Mouse (Mus musculus) kidney, postnatal 0 days (tissue): ENCODE data around the gene Sspo. TPM values are rescaled to one million over a fixed set of nuclear protein-coding genes. Genes with fewer than 3 reads are reported as not detected.

Experiments
- ATAC-seq: fragments of 200-750 bp; cut with Nextera tagmentation; replicated peaks from 2 replicates; pipeline ENCODE4 v1.8.0; 2017; ENCODE audit warnings: low read depth, moderate number of reproducible peaks, moderate TSS enrichment, moderate library complexity; ENCODE audit not compliant: low FRiP score
- DNase-seq: peaks from one replicate; pipeline ENCODE4 v3.0.0-alpha.2; 2016; ENCODE audit warnings: low spot score
- H3K27ac ChIP-seq: fragments of 300-500 bp; sonication (generic); 2 replicates; pipeline ENCODE4 v1.5.1; 2014; ENCODE audit warnings: mild to moderate bottlenecking
- H3K27me3 ChIP-seq: fragments of 300-500 bp; sonication (generic); 2 replicates; pipeline ENCODE4 v1.6.1; 2014; ENCODE audit warnings: low read length, mixed read lengths; ENCODE audit not compliant: insufficient read depth
- H3K36me3 ChIP-seq: fragments of 300-500 bp; sonication (generic); 2 replicates; pipeline ENCODE4 v1.6.1; 2014; ENCODE audit warnings: low read length, mixed read lengths; ENCODE audit not compliant: insufficient read depth
- H3K4me1 ChIP-seq: fragments of 300-500 bp; sonication (generic); replicated peaks from 2 replicates; pipeline ENCODE4 v1.6.1; 2014; ENCODE audit warnings: antibody characterized with exemption, low read length, mixed read lengths; ENCODE audit not compliant: insufficient read depth
- H3K4me2 ChIP-seq: fragments of 300-500 bp; sonication (generic); 2 replicates; pipeline ENCODE4 v1.6.1; 2014; ENCODE audit warnings: mild to moderate bottlenecking, low read length, moderate library complexity, mixed read lengths
- H3K4me3 ChIP-seq: fragments of 300-500 bp; sonication (generic); replicated peaks from 2 replicates; pipeline ENCODE4 v1.5.1; 2014; ENCODE audit warnings: low read depth, low read length
- H3K9ac ChIP-seq: fragments of 300-500 bp; sonication (generic); 2 replicates; pipeline ENCODE4 v1.6.1; 2014; ENCODE audit warnings: low read depth, low read length
- H3K9me3 ChIP-seq: fragments of 300-500 bp; sonication (generic); replicated peaks from 2 replicates; pipeline ENCODE4 v1.6.1; 2016; ENCODE audit warnings: low read length, inconsistent platforms, mixed read lengths
- CTCF ChIP-seq: IDR thresholded peaks from 2 replicates; pipeline ENCODE4 v1.5.1; 2016; ENCODE audit warnings: antibody characterized with exemption, low read depth, mild to moderate bottlenecking, moderate library complexity
- WGBS: fragments of 180-500 bp; shearing (Covaris S2); extraction: QIAGEN DNeasy Blood & Tissue Kit; methylation state at CpG from one replicate; pipeline ENCODE4 v1.1.7; 2014; 5-methylcytosine and 5-hydroxymethylcytosine counted together
- polyA plus RNA-seq: library from polyadenylated mRNA; unstranded; fragments of >200 nt; fragmentation: Nextera tagmentation; extraction: Ambion mirVana; gene quantifications from 2 replicates; pipeline ENCODE4 v1.2.1, GENCODE M21; 2015

Gene Sspo
- polyA plus RNA-seq: 0.46 and 0.64 TPM in 2 replicates

DNA sequence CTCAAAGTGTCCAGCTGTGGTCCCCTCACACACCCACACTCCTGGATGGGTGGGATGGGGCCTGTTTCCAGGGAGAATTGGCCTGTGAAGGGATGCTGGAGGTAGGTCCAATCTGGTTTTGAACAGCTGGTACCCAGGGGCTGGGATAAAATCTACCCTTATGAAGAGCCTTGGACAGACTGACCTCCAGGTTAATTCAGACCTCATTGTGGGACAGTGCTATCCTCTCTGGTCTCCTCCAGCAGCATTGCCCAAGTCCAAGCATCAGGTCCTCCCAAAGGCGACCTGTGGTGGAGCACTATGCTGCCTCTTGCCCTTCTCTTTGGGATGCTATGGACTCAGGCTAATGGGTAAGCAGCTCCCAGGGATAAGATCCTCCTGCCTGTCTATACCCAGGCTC, at the start of gene Sspo:
Gene Sspo (plus strand): TSS at position 301 of the 400 bp plus-strand sequence.
- no peak within 1 kb of the TSS for H3K27ac ChIP-seq
- no peak for DNase-seq
- no peak for ATAC-seq
- TF ChIP-seq CTCF: no peak
- 100% methylated on average over 1 of the region's 1 CpGs for WGBS
- H3K27me3 ChIP-seq: no peaks in the 10 kb centered on the region
- no peak within 1 kb of the TSS for H3K4me2 ChIP-seq
- no peak within 1 kb of the TSS for H3K9ac ChIP-seq
- no peaks in the 10 kb centered on the region for H3K36me3 ChIP-seq
- H3K4me1 ChIP-seq: peaks cover 19% of the 10 kb centered on the region
- no peaks in the 10 kb centered on the region for H3K9me3 ChIP-seq
- H3K4me3 ChIP-seq: no peak within 1 kb of the TSS

DNA sequence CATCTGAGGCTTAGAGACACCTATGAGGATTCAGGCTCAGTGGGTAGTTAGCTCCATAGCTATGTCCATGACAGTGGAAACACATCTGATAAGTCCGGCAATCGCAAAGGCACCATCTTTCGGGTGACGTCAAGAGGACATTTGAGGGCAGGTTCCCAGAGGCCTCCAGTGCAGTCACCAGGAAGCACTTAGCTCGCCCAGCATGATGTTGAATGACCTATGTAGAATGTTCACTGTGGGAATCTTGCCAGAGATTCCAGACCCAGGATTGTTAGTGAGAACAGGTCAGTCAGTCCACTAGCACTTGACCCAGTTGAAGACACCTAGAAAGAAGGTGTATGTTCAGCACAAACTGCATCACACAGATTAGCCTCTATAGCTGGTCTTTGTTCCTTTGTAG, 48.1 kb upstream of the Sspo start:
- no peak for DNase-seq
- no peaks in the 10 kb centered on the region for H3K27me3 ChIP-seq
- H3K9ac ChIP-seq: no peak overlapping the region
- TF ChIP-seq CTCF: no peak
- no peak overlapping the region for H3K4me3 ChIP-seq
- H3K36me3 ChIP-seq: peaks cover 12% of the 10 kb centered on the region; the same call in 1 of the 2 replicates
- 92% methylated on average over 5 of the region's 5 CpGs for WGBS
- H3K4me1 ChIP-seq: peaks cover 6% of the 10 kb centered on the region; the same call in 1 of the 2 replicates
- H3K4me2 ChIP-seq: no peak overlapping the region
- no peak overlapping the region for H3K27ac ChIP-seq
- ATAC-seq: no peak
- H3K9me3 ChIP-seq: no peaks in the 10 kb centered on the region

DNA sequence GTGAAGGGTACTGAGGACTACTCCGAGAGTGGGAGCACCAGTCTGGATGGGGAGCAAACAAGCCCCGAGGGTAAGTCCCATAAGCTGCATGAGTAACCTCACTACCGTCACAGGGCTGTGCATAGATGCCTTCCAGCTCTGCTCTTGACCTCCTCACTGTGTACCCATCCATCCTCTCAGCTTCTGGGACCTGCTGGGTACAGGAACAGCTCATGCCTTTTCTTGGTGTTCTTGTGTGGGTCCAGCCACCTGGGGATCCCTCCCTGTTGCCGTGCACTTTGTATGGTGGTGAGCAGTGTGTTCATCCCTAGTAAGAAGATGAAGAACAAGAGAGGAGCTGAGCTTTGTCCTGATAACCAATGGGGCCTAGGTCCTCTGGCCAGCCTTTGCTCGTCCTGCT, 44.0 kb upstream of the Sspo start:
- DNase-seq (no peak), ATAC-seq (no peak)
- TF ChIP-seq CTCF: no peak
- Histone ChIP-seq H3K9me3 (no peaks in the 10 kb centered on the region), H3K27ac (no peak overlapping the region), H3K4me2 (no peak overlapping the region), H3K9ac (no peak overlapping the region), H3K36me3 (peaks cover 49% of the 10 kb centered on the region), H3K27me3 (no peaks in the 10 kb centered on the region), H3K4me1 (no peaks in the 10 kb centered on the region), H3K4me3 (no peak overlapping the region)
- WGBS: 94% methylated on average over 5 of the region's 5 CpGs

DNA sequence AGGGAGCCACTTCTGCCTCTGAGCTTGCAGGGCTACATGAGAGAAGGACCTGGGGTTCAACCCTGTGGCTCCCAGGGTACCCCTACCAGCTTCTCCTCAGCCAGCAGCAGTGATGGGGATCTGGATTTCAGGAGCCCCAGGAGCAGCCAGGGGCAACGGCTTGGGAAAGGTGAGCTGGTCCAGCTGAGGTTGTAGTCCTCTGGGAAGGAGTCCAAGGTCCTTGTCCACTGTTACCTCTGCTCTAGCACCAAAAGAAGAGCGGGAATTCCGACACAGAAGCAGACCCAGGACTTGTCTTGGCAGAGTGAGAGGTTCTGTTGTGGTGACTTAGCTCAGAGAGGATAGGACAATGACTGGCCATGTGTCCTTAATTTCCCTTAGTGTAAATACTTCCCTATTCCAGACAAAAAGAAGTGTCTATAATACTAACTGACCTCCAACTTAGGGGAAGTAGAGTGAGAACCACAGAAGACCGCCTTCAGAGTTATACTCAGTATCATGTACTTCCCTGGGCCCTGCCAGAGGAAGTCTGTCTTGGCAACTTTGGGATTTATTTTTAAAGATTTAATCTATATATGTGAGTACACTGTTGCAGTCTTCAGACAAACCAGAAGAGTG, 38.2 kb upstream of the Sspo start:
- no peaks in the 10 kb centered on the region for H3K4me1 ChIP-seq
- DNase-seq: no peak
- no peak overlapping the region for H3K4me2 ChIP-seq
- WGBS: 97% methylated on average over 4 of the region's 4 CpGs
- no peaks in the 10 kb centered on the region for H3K9me3 ChIP-seq
- peaks cover 87% of the 10 kb centered on the region for H3K36me3 ChIP-seq
- TF ChIP-seq CTCF: no peak
- no peak overlapping the region for H3K9ac ChIP-seq
- H3K27me3 ChIP-seq: no peaks in the 10 kb centered on the region
- no peak for ATAC-seq
- H3K27ac ChIP-seq: no peak overlapping the region
- H3K4me3 ChIP-seq: no peak overlapping the region

DNA sequence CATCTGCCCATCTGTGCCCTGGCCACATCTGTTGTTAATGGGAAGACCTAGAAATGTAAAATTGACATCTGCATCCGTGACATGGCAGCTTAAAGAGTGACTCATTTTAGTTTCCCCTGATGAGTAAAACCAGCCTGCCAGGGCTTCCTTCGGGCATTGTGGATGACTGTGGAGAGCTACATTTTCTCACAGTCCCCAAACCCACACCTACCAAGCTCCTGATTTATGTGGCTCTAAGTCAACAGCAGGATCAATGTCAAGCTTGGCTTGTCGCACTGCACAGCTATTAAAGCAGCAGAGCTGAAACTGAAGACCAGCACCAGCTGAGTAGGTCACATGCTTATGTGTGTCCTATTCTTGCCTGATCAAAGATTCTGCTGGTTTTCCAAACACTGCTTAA, 37.5 kb upstream of the Sspo start:
- no peak overlapping the region for H3K4me2 ChIP-seq
- no peaks in the 10 kb centered on the region for H3K9me3 ChIP-seq
- no peak overlapping the region for H3K4me3 ChIP-seq
- no peak for TF ChIP-seq CTCF
- WGBS: 47% methylated on average over 3 of the region's 3 CpGs
- no peak overlapping the region; the same call in 1 of the 2 replicates for H3K27ac ChIP-seq
- H3K36me3 ChIP-seq: peaks cover 87% of the 10 kb centered on the region
- ATAC-seq: no peak
- no peak overlapping the region for H3K9ac ChIP-seq
- DNase-seq: no peak
- H3K4me1 ChIP-seq: no peaks in the 10 kb centered on the region
- H3K27me3 ChIP-seq: no peaks in the 10 kb centered on the region

DNA sequence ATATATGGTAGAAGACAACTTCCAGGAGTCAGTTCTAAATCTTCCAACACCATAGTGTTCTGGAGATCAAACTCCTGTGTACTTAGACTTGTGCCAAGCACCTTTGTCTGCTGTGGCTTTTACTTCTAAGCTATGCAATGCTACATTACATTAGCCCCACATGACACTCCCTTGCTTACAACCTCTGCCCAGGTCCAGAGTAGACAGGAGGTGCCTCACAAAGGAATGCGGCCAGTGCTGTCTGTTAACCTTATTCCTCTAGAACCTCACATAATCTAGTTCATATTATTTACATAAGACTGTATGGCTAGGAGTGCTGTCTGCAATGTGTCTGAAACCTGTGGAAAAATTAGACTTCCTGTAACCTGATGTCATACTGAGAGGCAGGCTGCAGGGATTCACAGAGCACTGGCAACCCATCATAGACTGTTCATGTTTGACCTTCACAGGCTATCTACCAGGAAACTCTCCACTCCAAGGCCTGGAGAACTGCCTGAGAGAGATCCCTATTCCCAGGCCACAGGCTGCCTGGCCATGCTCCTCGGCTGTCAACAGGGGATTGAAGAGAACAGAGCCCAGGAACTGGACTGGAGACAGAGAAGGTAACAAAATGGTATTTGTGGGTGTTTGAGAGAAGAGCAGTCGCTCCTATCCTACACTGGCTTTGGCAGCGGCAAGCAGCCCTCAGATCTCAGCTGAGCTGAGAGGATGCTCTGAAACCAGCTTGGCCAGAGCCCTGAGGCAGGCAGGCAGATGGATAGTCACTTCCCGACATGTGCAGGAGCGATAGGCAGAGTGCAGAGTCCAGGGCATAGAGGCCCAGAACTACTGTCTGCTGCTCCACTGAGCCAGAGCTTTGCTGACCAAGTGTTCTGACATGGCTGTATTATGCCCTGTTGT, 36.6 kb upstream of the Sspo start:
- peak; percentile 72 for ATAC-seq
- no peak overlapping the region for H3K4me3 ChIP-seq
- no peak overlapping the region for H3K4me2 ChIP-seq
- no peak for TF ChIP-seq CTCF
- H3K4me1 ChIP-seq: no peaks in the 10 kb centered on the region
- H3K36me3 ChIP-seq: peaks cover 86% of the 10 kb centered on the region
- H3K9ac ChIP-seq: no peak overlapping the region
- 88% methylated on average over 6 of the region's 6 CpGs for WGBS
- no peaks in the 10 kb centered on the region for H3K27me3 ChIP-seq
- no peak overlapping the region for H3K27ac ChIP-seq
- no peaks in the 10 kb centered on the region for H3K9me3 ChIP-seq
- DNase-seq: no peak
